Mouse (Mus musculus): Measurements from ENCODE around the gene Usp39.

The Usp39 gene

GRCm38 (mm10) chr6:72352636-72353405 is 7.8 kb upstream of the Usp39 start:
- in situ Hi-C loops (cut with MseI, MboI), result no loop called here

- in situ Hi-C loops (cut with MseI, MboI), result no loop called here
Observed at GRCm38 (mm10) chr6:72350214-72350613, 5.2 kb upstream of the Usp39 start.

- in situ Hi-C loops (cut with MseI, MboI), result no loop called here
Observed at GRCm38 (mm10) chr6:72348411-72348810, 3.4 kb upstream of the Usp39 start.

- in situ Hi-C loops (cut with MseI, MboI), result no loop called here
Observed at GRCm38 (mm10) chr6:72347166-72347941, 2.4 kb upstream of the Usp39 start, which contains the start of gene 0610030E20Rik. Gene 0610030E20Rik, plus strand, starts transcription at chr6:72347317.

GRCm38 (mm10) chr6:72346261-72346660 is 1.3 kb upstream of the Usp39 start:
- in situ Hi-C loops (cut with MseI, MboI), result no loop called here

DNA sequence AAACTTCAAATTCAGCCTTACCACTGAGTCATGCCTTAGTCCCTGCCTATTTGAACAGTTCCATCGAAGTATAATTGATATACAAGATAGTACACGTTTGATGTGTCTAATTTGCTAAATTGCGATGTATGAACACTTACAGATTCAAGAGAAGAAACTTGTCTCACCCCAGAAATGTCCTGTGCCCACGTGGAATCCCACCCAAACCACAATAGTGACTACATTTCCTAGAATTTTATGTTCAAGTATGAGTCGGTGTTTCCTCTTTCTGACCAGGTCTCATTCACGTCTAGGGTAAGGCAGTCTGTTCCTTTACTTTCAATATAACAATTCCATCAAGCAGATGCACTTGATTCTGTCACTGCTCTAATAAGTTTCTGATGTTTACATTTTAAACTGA is 649 bp upstream of the Usp39 start:
- in situ Hi-C loops (cut with MseI, MboI), result no loop called here

- in situ Hi-C loops (cut with MseI, MboI), result no loop called here
Observed at GRCm38 (mm10) chr6:72344396-72345073, 449 bp downstream of the Usp39 start.

GRCm38 (mm10) chr6:72340481-72340880 is 4.5 kb downstream of the Usp39 start:
- in situ Hi-C loops (cut with MseI, MboI), result no loop called here

- in situ Hi-C loops (cut with MseI, MboI), result no loop called here
Observed at GRCm38 (mm10) chr6:72333111-72333510, 11.9 kb downstream of the Usp39 start.

- in situ Hi-C loops (cut with MseI, MboI), result no loop called here
Observed at GRCm38 (mm10) chr6:72330133-72330532, 14.9 kb downstream of the Usp39 start.

DNA sequence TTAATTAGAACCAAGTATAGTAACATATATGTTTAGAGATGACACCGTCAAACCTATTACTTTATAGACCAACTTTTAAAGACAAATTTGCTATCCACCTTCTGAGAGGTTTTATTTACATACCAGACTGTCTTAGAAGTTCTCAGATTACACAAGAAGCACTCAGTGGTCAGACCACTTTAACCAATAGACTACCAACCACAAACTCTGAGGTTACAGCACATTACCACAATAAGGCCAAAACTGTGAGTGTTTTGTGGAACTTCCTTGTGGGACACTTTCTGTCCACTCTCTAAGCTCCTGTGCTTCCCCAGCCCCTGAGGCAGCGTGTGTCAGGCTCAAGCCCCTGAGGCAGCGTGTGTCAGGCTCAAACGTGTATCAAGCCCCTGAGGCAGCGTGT is 16.0 kb downstream of the Usp39 start:
- in situ Hi-C loops (cut with MseI, MboI), result no loop called here

- in situ Hi-C loops (cut with MseI, MboI), result no loop called here
Observed at GRCm38 (mm10) chr6:72326274-72326673, 18.7 kb downstream of the Usp39 start.

DNA sequence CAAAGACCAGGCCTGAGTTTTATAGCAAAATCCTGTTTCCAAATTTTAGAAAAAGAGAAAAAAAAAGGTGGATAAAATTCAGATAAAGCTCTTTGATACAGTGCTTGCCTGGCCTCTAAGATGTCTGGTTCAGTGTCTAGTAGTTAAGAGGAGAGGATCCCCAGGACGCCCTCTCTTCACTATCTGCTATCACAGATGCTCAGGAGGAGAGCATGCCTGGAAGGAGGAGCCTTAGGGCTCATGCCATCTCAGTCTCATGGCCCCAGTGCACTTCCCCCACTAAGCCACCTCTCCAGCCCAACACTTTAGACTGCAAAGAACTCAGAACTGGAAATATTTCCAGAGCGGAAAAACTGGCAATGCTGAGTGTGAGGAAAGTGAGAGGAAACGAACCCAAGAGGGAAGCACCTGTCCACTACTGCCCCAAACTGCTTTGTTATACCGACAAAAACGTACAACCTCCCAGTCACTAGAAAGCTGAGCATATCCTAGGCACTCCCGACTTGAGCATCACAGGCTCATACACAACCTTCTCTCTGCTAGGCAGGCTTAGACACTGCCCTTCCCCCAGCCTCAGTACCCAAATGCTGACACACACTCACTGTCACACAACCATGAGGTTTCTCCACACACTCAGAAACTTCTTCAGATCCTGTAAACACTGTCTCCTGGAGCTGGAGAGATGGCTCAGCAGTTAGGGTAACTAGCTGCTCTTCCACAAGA is 21.0 kb downstream of the Usp39 start:
- in situ Hi-C loops (cut with MseI, MboI), result no loop called here

GRCm38 (mm10) chr6:72322936-72323335 is 22.0 kb downstream of the Usp39 start:
- in situ Hi-C loops (cut with MseI, MboI), result no loop called here

DNA sequence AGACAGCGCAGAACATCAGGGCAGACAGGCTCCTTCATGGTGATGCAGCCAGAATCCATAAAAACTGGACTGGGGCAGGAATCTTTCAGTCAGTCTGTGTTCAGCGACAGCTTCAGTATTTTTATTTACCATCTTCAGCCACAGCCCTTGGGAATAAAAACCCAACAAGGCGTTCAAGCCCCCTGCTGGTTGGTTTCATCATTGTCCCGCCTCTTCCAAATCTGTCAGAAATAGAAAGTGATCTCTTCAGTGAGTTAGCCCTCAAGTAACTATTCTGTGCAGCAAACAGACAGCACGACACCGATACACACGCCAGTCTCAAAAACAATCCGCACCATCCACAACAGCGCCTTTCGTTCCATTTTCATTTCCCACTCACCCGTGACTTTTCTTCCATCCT is 26.0 kb downstream of the Usp39 start:
- in situ Hi-C loops (cut with MseI, MboI), result no loop called here

- in situ Hi-C loops (cut with MseI, MboI), result no loop called here
Observed at GRCm38 (mm10) chr6:72318440-72318839, 26.5 kb downstream of the Usp39 start.

- in situ Hi-C loops (cut with MseI, MboI), result no loop called here
Observed at GRCm38 (mm10) chr6:72316044-72316443, 28.9 kb downstream of the Usp39 start.

GRCm38 (mm10) chr6:72315384-72315783 is 29.6 kb downstream of the Usp39 start:
- in situ Hi-C loops (cut with MseI, MboI), result no loop called here

DNA sequence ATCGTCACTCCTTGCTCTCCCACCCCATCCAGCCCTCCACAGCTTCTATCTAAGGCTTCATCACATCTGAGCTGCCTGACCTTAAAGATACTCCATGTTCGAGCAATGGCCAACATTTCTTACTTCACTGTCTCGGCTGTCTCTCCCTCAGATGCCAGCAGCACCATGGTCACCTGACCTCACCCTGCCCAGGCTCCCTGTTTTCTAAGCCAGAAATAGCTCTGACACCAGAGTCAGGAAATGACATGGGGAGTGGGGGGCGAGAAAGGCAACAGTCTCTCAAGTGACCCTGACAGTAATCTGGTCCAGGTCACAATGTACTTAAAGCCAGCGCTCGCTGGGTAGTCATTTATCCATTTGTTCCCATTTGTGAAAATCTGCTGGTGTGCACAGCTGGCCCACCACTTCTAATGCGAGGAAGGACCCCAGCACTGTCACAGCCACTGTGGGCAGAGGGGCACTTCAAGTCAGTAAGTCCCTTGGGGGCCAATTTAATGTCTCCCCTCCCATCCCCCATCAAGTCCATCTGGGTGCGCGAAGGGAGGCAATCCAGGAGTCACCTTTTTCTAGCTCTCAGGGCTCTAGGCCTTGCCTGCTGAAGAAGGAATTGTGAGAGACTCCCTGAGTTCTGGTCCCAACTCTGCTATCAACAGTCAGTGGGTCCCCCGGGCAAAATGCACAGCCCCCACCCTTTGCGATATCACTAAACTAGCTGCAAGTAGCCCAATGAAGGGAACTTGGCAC is 31.7 kb downstream of the Usp39 start:
- in situ Hi-C loops (cut with MseI, MboI), result no loop called here

- in situ Hi-C loops (cut with MseI, MboI), result no loop called here
Observed at GRCm38 (mm10) chr6:72312198-72312597, 32.8 kb downstream of the Usp39 start.

- in situ Hi-C loops (cut with MseI, MboI), result no loop called here
Observed at GRCm38 (mm10) chr6:72303510-72303909, 41.5 kb downstream of the Usp39 start.
